Mouse (Mus musculus) small intestine, adult 2 months (tissue): ENCODE results near the gene Antxr1.

Experiments
- CTCF ChIP-seq: fragments of 200-500 bp; IDR thresholded peaks from 2 replicates; pipeline ENCODE4 v1.5.1; 2012; ENCODE audit warnings: low read depth, mild to moderate bottlenecking, control low read depth, inconsistent platforms, low read length, moderate library complexity, mixed read lengths; ENCODE audit not compliant: insufficient replicate concordance, insufficient read length; ENCODE audit errors: extremely low read depth
- POLR2A ChIP-seq: fragments of 200-500 bp; IDR thresholded peaks from 2 replicates; pipeline ENCODE4 v1.6.1; 2012; ENCODE audit warnings: low read depth, mild to moderate bottlenecking, control low read depth, inconsistent platforms, low read length, moderate library complexity

DNA sequence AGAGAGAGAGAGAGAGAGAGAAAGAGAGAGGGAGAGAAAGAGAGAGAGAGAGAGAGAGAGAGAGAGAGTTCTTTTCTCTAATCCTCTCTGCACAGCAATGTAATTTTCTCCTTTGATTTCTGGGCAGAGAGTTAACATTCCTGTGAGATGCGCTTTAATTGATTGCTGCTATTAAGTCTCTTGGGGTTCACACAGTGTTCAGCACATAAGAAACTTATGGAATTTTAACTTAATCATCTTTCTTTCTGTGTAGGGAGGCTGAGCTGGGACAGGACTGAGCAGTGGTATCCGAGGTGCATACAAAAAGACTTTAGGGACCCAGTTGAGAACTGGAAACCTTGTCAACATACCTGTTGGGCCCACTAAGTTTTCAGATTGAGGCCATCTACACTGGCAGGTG is 132.6 kb downstream of the Antxr1 start:
- TF ChIP-seq POLR2A (no peak), CTCF (no peak)
